Comparison of ENCODE assay signal across 9 mouse cellular contexts in genomic region chr5:129455529-129455896, GRCm38 (mm10). TPM values are rescaled to one million over a fixed set of nuclear protein-coding genes. Genes with fewer than 3 reads are reported as not detected.
DNase-seq lines count a peak whose midpoint lies in the region; ATAC-seq lines count a peak whose summit lies in the region.
"Had no signal": no experiment of that assay in that cellular context is flagged by ENCODE, and none has a peak within 500 bp of the region (broad histone marks: within the 10 kb centered on the region; RNA-seq: fewer than 3 reads in every experiment).

No protein-coding gene starts in this region.

- no peaks in the 10 kb centered on the region for H3K9me3 ChIP-seq in kidney, embryonic 15.5 days (replicated peaks)
- no peaks in the 10 kb centered on the region for H3K9me3 ChIP-seq in embryonic facial prominence, embryonic 15.5 days (replicated peaks)
- no peaks in the 10 kb centered on the region for H3K9me3 ChIP-seq in hindbrain, embryonic 15.5 days
- H3K9me3 ChIP-seq in midbrain, embryonic 13.5 days, result no peaks in the 10 kb centered on the region

- H3K4me1 ChIP-seq in kidney, embryonic 15.5 days, result peaks cover 47% of the 10 kb centered on the region
- peaks cover 20% of the 10 kb centered on the region for H3K4me1 ChIP-seq in embryonic facial prominence, embryonic 15.5 days
- H3K4me1 ChIP-seq in hindbrain, embryonic 15.5 days (replicated peaks), result peaks cover 41% of the 10 kb centered on the region
- H3K4me1 ChIP-seq in midbrain, embryonic 13.5 days (replicated peaks), result peaks cover 30% of the 10 kb centered on the region

- no peak overlapping the region for H3K4me3 ChIP-seq in kidney, embryonic 15.5 days (replicated peaks)
- H3K4me3 ChIP-seq in embryonic facial prominence, embryonic 15.5 days (replicated peaks), result peak overlapping the region; percentile 24
- H3K4me3 ChIP-seq in hindbrain, embryonic 15.5 days, result no peak overlapping the region
- H3K4me3 ChIP-seq in midbrain, embryonic 13.5 days (replicated peaks), result no peak overlapping the region
- H3K4me3 ChIP-seq: erythroblast, embryonic 14.5 days had no signal

- H3K9ac ChIP-seq in kidney, embryonic 15.5 days, result no peak overlapping the region
- no peak overlapping the region for H3K9ac ChIP-seq in embryonic facial prominence, embryonic 15.5 days
- H3K9ac ChIP-seq in hindbrain, embryonic 15.5 days, result no peak overlapping the region
- no peak overlapping the region for H3K9ac ChIP-seq in midbrain, embryonic 13.5 days (replicated peaks)

- peaks cover 7% of the 10 kb centered on the region; the same call in 1 of the 2 replicates for H3K27me3 ChIP-seq in kidney, embryonic 15.5 days
- H3K27me3 ChIP-seq in embryonic facial prominence, embryonic 15.5 days, result 0 out of 2 replicates have a peak, but pooled peaks cover 3% of the 10 kb centered on the region
- H3K27me3 ChIP-seq in hindbrain, embryonic 15.5 days, result no peaks in the 10 kb centered on the region
- H3K27me3 ChIP-seq in midbrain, embryonic 13.5 days, result no peaks in the 10 kb centered on the region

- ATAC-seq in kidney, embryonic 15.5 days (replicated peaks; ENCODE audit: low FRiP score), result peak; percentile 44
- 0 out of 2 replicates have a peak, but pooled peaks have one; percentile 16 for ATAC-seq in embryonic facial prominence, embryonic 15.5 days (ENCODE audit: insufficient number of reproducible peaks, low FRiP score, low TSS enrichment, low read depth)
- ATAC-seq in hindbrain, embryonic 15.5 days (ENCODE audit: low FRiP score, low read depth), result 0 out of 2 replicates have a peak, but pooled peaks have one; percentile 24
- peak; percentile 53 for ATAC-seq in midbrain, embryonic 13.5 days

- intact Hi-C loops in left cerebral cortex, postnatal 14 days (cut with DNase I), result no loop called here

- H3K36me3 ChIP-seq in kidney, embryonic 15.5 days, result no peaks in the 10 kb centered on the region
- H3K36me3 ChIP-seq in embryonic facial prominence, embryonic 15.5 days, result no peaks in the 10 kb centered on the region
- H3K36me3 ChIP-seq in hindbrain, embryonic 15.5 days, result no peaks in the 10 kb centered on the region
- H3K36me3 ChIP-seq in midbrain, embryonic 13.5 days, result no peaks in the 10 kb centered on the region

- peak overlapping the region; percentile 51 for H3K4me2 ChIP-seq in kidney, embryonic 15.5 days
- peak overlapping the region; percentile 38 for H3K4me2 ChIP-seq in embryonic facial prominence, embryonic 15.5 days (replicated peaks)
- peak overlapping the region; percentile 25 for H3K4me2 ChIP-seq in hindbrain, embryonic 15.5 days
- H3K4me2 ChIP-seq in midbrain, embryonic 13.5 days (replicated peaks), result peak overlapping the region; percentile 37; the same call in 1 of the 2 replicates

- DNase-seq in kidney, adult 8-10 months, result no peak
- no peak for DNase-seq in spleen, postnatal 14 days (ENCODE audit: low spot score in 2 of 2)
- no peak for DNase-seq in cerebellum, postnatal 14 days
- no peak for DNase-seq in left cerebral cortex, postnatal 14 days (ENCODE audit: low spot score in 2 of 2)

- 25% methylated on average over 2 of the region's 2 CpGs for WGBS in kidney, embryonic 15.5 days
- WGBS in embryonic facial prominence, embryonic 15.5 days, result 28% methylated on average over 2 of the region's 2 CpGs
- WGBS in hindbrain, embryonic 15.5 days, result 19% methylated on average over 2 of the region's 2 CpGs
- WGBS in midbrain, embryonic 13.5 days, result 25% methylated on average over 2 of the region's 2 CpGs

- H3K27ac ChIP-seq in kidney, embryonic 15.5 days, result no peak overlapping the region
- 0 out of 2 replicates have a peak overlapping the region, but pooled peaks have one; percentile 78 for H3K27ac ChIP-seq in embryonic facial prominence, embryonic 15.5 days (replicated peaks)
- H3K27ac ChIP-seq in hindbrain, embryonic 15.5 days (replicated peaks), result peak overlapping the region; percentile 50; the same call in 1 of the 2 replicates
- 0 out of 2 replicates have a peak overlapping the region, but pooled peaks have one; percentile 0 for H3K27ac ChIP-seq in midbrain, embryonic 13.5 days

RNA-seq across cellular contexts. Expression of gene Sfswap, which starts 45.5 kb away (rescaled TPM):
- 45.6 and 46.3 TPM in 2 replicates for polyA plus RNA-seq in kidney, embryonic 15.5 days (2015; fragmentation: Nextera tagmentation; extraction: Ambion mirVana)
- 53.4 and 53.7 TPM in 2 replicates for polyA plus RNA-seq in embryonic facial prominence, embryonic 15.5 days (2015; fragmentation: Nextera tagmentation; extraction: Ambion mirVana)
- 51.5 and 52.8 TPM in 2 replicates for polyA plus RNA-seq in hindbrain, embryonic 15.5 days (2015; fragmentation: Nextera tagmentation; extraction: Ambion mirVana)
- polyA plus RNA-seq in midbrain, embryonic 13.5 days (2015; fragmentation: Nextera tagmentation; extraction: Ambion mirVana), result 49.2 and 57.7 TPM in 2 replicates
- total RNA-seq in left cerebral cortex, postnatal 14 days (2021), result 100 to 1,000 TPM; 111 to 113 TPM
